Mouse (Mus musculus): ENCODE data around the gene Sohlh1. TPM values are rescaled to one million over a fixed set of nuclear protein-coding genes. Genes with fewer than 3 reads are reported as not detected.
A peak's percentile ranks its signal among the peaks of the same experiment; 100 is the strongest.

Gene Sohlh1
- not detected in 2 replicates for polyA plus RNA-seq (2015; fragmentation: Nextera tagmentation; extraction: Ambion mirVana)

DNA sequence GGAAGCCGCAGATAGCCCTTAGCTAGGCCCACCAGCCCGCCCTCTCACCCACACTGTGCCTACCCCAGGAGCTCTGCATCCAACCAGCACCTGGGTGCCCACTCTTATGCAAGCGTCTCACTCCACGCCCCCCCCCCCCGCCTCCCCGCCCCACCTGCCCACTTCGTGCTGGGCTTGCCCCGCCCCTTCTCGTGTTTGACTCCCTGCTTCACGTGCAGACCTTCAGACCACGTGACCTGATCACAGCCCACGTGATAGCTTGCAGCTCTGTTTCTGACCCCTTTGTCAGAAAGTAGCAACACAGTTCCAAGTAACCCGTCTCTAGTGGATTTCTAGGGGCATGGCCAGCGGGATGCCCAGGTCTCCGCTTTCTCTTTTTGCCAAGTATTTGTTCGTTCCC is at the start of gene Sohlh1:
Gene Sohlh1 (minus strand): TSS at position 23 of the 400 bp plus-strand sequence.
- Histone ChIP-seq H3K9me3 (replicated peaks) (no peaks in the 10 kb centered on the region), H3K4me2 (no peak within 1 kb of the TSS), H3K36me3 (ENCODE audit: poor library complexity, severe bottlenecking) (no peaks in the 10 kb centered on the region), H3K4me1 (peaks cover 13% of the 10 kb centered on the region), H3K9ac (no peak within 1 kb of the TSS), H3K27ac (no peak within 1 kb of the TSS), H3K27me3 (no peaks in the 10 kb centered on the region), H3K4me3 (no peak within 1 kb of the TSS)
- ATAC-seq = no peak
- 89% methylated on average over 14 of the region's 16 CpGs for WGBS

- no peak overlapping the region for H3K27ac ChIP-seq
- H3K4me3 ChIP-seq = no peak overlapping the region
- H3K27me3 ChIP-seq = no peaks in the 10 kb centered on the region
- H3K4me1 ChIP-seq = no peaks in the 10 kb centered on the region
- H3K9me3 ChIP-seq (replicated peaks) = no peaks in the 10 kb centered on the region
- H3K4me2 ChIP-seq = no peak overlapping the region
- ATAC-seq = no peak
- whole genome bisulfite sequencing = 85% methylated on average over 7 of the region's 7 CpGs
- no peak overlapping the region for H3K9ac ChIP-seq
- H3K36me3 ChIP-seq (ENCODE audit: poor library complexity, severe bottlenecking) = no peaks in the 10 kb centered on the region
Measured at GRCm38 (mm10) chr2:25892440-25892839, 45.4 kb upstream of the Sohlh1 start.

DNA sequence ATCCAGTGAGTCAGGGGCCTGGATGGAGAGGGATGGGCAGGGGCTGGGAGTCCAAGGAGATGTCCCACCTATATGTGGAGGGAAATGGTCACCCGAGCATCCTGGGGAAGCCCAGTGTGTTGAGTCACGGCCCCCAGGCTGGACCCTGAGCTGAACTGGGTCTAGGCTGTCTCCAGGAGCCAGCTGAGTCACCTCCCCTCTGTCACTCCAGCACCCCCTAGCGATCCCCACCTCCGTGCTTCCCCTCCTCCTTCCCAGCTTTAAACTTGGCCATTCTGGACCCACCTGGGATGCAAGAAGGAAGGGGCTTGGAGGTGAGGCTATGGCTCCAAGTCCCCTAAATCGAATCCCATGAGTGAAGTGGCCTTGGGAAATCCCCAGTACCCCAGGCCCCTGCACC is 41.1 kb upstream of the Sohlh1 start:
- Histone ChIP-seq H3K9me3 (replicated peaks) (no peaks in the 10 kb centered on the region), H3K36me3 (ENCODE audit: poor library complexity, severe bottlenecking) (no peaks in the 10 kb centered on the region), H3K27me3 (no peaks in the 10 kb centered on the region), H3K4me1 (no peaks in the 10 kb centered on the region), H3K9ac (no peak overlapping the region), H3K27ac (no peak overlapping the region), H3K4me3 (no peak overlapping the region), H3K4me2 (no peak overlapping the region)
- ATAC-seq = no peak
- WGBS = 61% methylated on average over 5 of the region's 5 CpGs

DNA sequence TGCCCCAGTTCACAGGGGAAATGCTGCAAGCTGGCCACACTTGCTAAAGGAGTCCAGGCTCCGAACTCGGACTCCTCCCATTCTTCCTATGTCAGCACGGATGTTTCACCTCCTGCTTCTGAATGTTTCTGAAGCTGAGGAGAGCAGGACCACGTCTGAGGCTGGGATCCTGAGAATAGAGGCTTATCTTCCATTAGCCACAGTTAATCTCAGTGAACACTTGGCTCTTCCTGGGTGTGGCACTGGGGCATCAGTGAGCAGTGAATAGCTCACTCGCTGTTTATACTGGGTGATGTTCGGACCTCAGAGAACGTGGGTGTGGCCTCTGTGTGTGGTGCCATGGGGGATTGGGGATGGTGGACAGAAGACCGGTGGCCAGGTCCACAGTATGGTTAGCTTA is 40.2 kb upstream of the Sohlh1 start:
- no peak for ATAC-seq
- Histone ChIP-seq H3K4me2 (no peak overlapping the region), H3K36me3 (ENCODE audit: poor library complexity, severe bottlenecking) (no peaks in the 10 kb centered on the region), H3K9ac (no peak overlapping the region), H3K27me3 (no peaks in the 10 kb centered on the region), H3K9me3 (replicated peaks) (no peaks in the 10 kb centered on the region), H3K27ac (no peak overlapping the region), H3K4me3 (no peak overlapping the region), H3K4me1 (no peaks in the 10 kb centered on the region)
- 72% methylated on average over 8 of the region's 8 CpGs for WGBS

DNA sequence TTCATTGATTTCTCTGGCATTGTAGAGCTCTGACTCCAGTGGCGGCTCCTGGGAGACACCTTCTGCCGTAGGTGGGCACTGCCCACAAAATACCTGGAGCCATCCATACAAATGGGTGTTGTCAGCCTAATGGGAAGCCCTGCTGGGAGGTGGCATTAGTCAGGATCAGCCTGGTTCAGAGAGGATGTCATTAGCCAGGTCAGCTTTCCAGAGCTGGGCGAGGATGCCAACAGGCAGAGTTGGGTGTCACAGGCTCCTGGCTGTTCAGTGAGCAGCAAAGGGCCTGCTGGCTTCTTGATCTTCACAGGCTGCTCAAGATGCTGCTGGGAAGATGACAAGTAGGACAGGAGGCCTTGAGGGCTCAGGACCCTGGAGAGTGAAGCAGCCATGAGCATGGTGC is 37.7 kb upstream of the Sohlh1 start:
- 73% methylated on average over 3 of the region's 3 CpGs for WGBS
- ATAC-seq = no peak
- Histone ChIP-seq H3K9me3 (replicated peaks) (no peaks in the 10 kb centered on the region), H3K4me3 (no peak overlapping the region), H3K27ac (no peak overlapping the region), H3K9ac (no peak overlapping the region), H3K27me3 (no peaks in the 10 kb centered on the region), H3K36me3 (ENCODE audit: poor library complexity, severe bottlenecking) (no peaks in the 10 kb centered on the region), H3K4me1 (no peaks in the 10 kb centered on the region), H3K4me2 (no peak overlapping the region)

GRCm38 (mm10) chr2:25882276-25882675 is 35.2 kb upstream of the Sohlh1 start:
- 80% methylated on average over 1 of the region's 1 CpGs for WGBS
- no peak overlapping the region for H3K27ac ChIP-seq
- peaks cover 8% of the 10 kb centered on the region for H3K4me1 ChIP-seq
- H3K9me3 ChIP-seq (replicated peaks) = no peaks in the 10 kb centered on the region
- no peak overlapping the region for H3K4me2 ChIP-seq
- H3K36me3 ChIP-seq (ENCODE audit: poor library complexity, severe bottlenecking) = no peaks in the 10 kb centered on the region
- no peak overlapping the region for H3K4me3 ChIP-seq
- H3K27me3 ChIP-seq = peaks cover 22% of the 10 kb centered on the region
- H3K9ac ChIP-seq = no peak overlapping the region
- no peak for ATAC-seq

DNA sequence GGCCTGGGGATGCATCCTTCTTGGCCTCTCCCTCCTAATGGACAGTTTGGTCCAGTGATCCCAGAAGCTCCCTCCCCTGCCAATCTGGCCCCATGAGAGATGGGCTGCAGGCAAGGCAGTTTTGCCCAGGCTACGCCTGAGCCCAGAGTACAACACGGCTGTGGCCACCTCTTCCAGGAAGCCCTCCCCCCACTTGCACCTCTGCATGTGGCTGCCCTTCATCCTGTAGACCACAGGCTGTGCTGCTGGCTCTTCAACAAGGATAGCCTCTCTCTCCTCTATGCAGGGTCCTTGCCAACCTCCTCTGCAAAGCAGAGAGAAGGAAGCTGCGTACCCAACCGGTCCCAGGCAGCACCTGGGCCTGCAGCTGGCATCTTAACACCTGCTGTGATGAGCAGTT is 32.0 kb upstream of the Sohlh1 start:
- 81% methylated on average over 4 of the region's 4 CpGs for WGBS
- ATAC-seq = no peak

GRCm38 (mm10) chr2:25878516-25878915 is 31.5 kb upstream of the Sohlh1 start:
- no peak for ATAC-seq
- H3K4me3 ChIP-seq = no peak overlapping the region
- peaks cover 9% of the 10 kb centered on the region for H3K4me1 ChIP-seq
- H3K27me3 ChIP-seq = peaks cover 31% of the 10 kb centered on the region
- WGBS = 82% methylated on average over 2 of the region's 2 CpGs
- H3K36me3 ChIP-seq (ENCODE audit: poor library complexity, severe bottlenecking) = no peaks in the 10 kb centered on the region
- H3K27ac ChIP-seq = no peak overlapping the region
- H3K4me2 ChIP-seq = peak overlapping the region; percentile 82
- no peak overlapping the region for H3K9ac ChIP-seq
- no peaks in the 10 kb centered on the region for H3K9me3 ChIP-seq (replicated peaks)

More for the DNA sequence above, 32.0 kb upstream of the Sohlh1 start:
- H3K9me3 ChIP-seq (replicated peaks) = no peaks in the 10 kb centered on the region
- H3K36me3 ChIP-seq (ENCODE audit: poor library complexity, severe bottlenecking) = no peaks in the 10 kb centered on the region
- H3K27ac ChIP-seq = no peak overlapping the region
- H3K4me1 ChIP-seq = peaks cover 9% of the 10 kb centered on the region
- H3K27me3 ChIP-seq = peaks cover 31% of the 10 kb centered on the region
- H3K4me3 ChIP-seq = no peak overlapping the region
- no peak overlapping the region for H3K4me2 ChIP-seq
- H3K9ac ChIP-seq = no peak overlapping the region

GRCm38 (mm10) chr2:25877736-25878268 is 30.8 kb upstream of the Sohlh1 start:
- H3K4me1 ChIP-seq = peaks cover 9% of the 10 kb centered on the region
- H3K9ac ChIP-seq = peak overlapping the region; percentile 70
- H3K9me3 ChIP-seq (replicated peaks) = no peaks in the 10 kb centered on the region
- ATAC-seq = peak; percentile 55
- WGBS = 1% methylated on average over 49 of the region's 49 CpGs
- H3K27ac ChIP-seq = no peak overlapping the region
- H3K36me3 ChIP-seq (ENCODE audit: poor library complexity, severe bottlenecking) = no peaks in the 10 kb centered on the region
- H3K4me3 ChIP-seq = peak overlapping the region; percentile 52
- H3K4me2 ChIP-seq = peak overlapping the region; percentile 82
- peaks cover 31% of the 10 kb centered on the region for H3K27me3 ChIP-seq

GRCm38 (mm10) chr2:25877250-25877735 is 30.2 kb upstream of the Sohlh1 start:
- Histone ChIP-seq H3K4me1 (peaks cover 9% of the 10 kb centered on the region), H3K9me3 (replicated peaks) (no peaks in the 10 kb centered on the region), H3K36me3 (ENCODE audit: poor library complexity, severe bottlenecking) (no peaks in the 10 kb centered on the region), H3K4me2 (peak overlapping the region; percentile 82), H3K9ac (peak overlapping the region; percentile 70), H3K27ac (no peak overlapping the region), H3K4me3 (peak overlapping the region; percentile 52), H3K27me3 (peaks cover 31% of the 10 kb centered on the region)
- WGBS = 18% methylated on average over 7 of the region's 7 CpGs
- no peak for ATAC-seq

DNA sequence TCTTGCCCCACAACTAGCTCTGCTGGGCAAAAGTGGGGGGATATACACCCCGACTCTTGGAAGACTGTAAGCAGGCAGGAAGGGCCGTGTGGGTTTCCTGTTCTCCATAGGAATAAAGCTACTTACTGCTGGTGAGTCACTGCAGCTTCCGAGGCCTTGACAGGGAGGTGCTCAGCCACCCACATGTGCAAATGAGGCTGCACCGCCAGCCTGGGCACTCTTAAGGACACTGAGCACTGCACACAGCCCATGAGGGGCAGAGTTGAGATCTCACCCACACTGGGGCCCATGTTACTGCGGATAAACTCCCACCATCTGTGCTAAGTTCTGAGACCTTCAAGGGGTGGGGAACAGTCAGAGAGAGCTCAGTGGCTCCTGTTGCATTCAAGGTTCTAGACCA is 19.6 kb upstream of the Sohlh1 start:
- H3K27ac ChIP-seq = no peak overlapping the region
- H3K9ac ChIP-seq = no peak overlapping the region
- no peaks in the 10 kb centered on the region for H3K9me3 ChIP-seq (replicated peaks)
- no peak for ATAC-seq
- no peak overlapping the region for H3K4me3 ChIP-seq
- 56% methylated on average over 5 of the region's 5 CpGs for WGBS
- peaks cover 18% of the 10 kb centered on the region for H3K4me1 ChIP-seq
- H3K4me2 ChIP-seq = no peak overlapping the region
- H3K36me3 ChIP-seq (ENCODE audit: poor library complexity, severe bottlenecking) = no peaks in the 10 kb centered on the region
- H3K27me3 ChIP-seq = peaks cover 30% of the 10 kb centered on the region

DNA sequence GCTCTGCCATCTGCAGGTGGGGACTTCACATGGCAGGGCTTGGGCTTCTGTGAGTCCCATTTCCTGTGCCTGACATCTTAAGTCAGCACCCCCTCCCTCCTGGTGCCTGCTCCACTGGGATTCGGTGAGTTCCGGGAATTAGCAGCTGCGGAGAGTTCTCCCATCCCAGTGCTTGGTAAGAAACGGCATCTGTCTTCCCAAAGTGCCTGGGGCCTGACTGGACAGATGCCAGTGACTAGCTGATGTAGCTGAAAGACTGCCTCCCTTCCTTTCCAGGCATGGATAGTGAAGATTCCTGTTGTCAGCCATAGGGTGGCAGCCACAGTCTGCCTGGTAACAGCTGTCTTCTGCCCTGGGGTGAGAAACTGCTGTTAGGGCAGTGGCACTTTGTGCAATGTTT is 18.4 kb upstream of the Sohlh1 start:
- peak; percentile 57 for ATAC-seq
- H3K9ac ChIP-seq = no peak overlapping the region
- 19% methylated on average over 4 of the region's 4 CpGs for whole genome bisulfite sequencing
- H3K9me3 ChIP-seq (replicated peaks) = no peaks in the 10 kb centered on the region
- H3K27me3 ChIP-seq = peaks cover 30% of the 10 kb centered on the region
- H3K4me3 ChIP-seq = no peak overlapping the region
- no peak overlapping the region for H3K4me2 ChIP-seq
- H3K27ac ChIP-seq = no peak overlapping the region
- H3K36me3 ChIP-seq (ENCODE audit: poor library complexity, severe bottlenecking) = no peaks in the 10 kb centered on the region
- H3K4me1 ChIP-seq = peaks cover 18% of the 10 kb centered on the region

DNA sequence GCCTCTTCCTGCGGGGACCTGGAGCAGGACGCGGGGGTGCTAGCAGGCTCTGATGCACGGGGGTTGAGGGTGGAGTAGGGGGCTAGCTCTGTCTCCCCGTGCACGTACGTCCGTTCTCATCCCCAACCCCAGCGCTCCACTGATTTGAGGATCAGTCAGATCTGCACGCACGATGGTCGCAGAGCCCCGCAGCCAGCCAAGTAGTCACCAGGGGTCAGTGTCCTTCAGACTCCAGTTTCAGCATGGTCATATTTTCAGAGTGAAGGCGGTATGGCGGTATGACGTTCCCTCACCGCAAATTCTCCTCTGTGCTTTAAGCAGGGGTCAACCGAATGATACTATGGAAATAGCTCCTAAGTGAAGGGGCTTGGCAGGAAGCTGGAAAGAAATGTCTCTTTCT is 17.2 kb upstream of the Sohlh1 start:
- Histone ChIP-seq H3K4me3 (peak overlapping the region; percentile 60), H3K4me1 (peaks cover 18% of the 10 kb centered on the region), H3K36me3 (ENCODE audit: poor library complexity, severe bottlenecking) (no peaks in the 10 kb centered on the region), H3K27me3 (peaks cover 30% of the 10 kb centered on the region), H3K9me3 (replicated peaks) (no peaks in the 10 kb centered on the region), H3K9ac (peak overlapping the region; percentile 62), H3K27ac (no peak overlapping the region), H3K4me2 (peak overlapping the region; percentile 99)
- ATAC-seq = no peak
- 7% methylated on average over 18 of the region's 18 CpGs for WGBS

All from forebrain, embryonic 13.5 days (tissue).